Mouse (Mus musculus) CD4-positive, CD25-positive, alpha-beta regulatory T cell, adult 4 months (primary cell): ENCODE data around the gene Slc22a6. TPM values are rescaled to one million over a fixed set of nuclear protein-coding genes. Genes with fewer than 3 reads are reported as not detected.

Experiments used
- ATAC-seq: one replicate; pipeline ENCODE4 v1.8.0; 2017
- polyA plus RNA-seq, 2 experiments: library from polyadenylated mRNA; unstranded; fragments of 100-300 nt; shearing (Covaris generic); gene quantifications; one replicate each; pipeline ENCODE4 v1.2.1; 2017

The Slc22a6 gene
- polyA plus RNA-seq, 2 experiments from 2014 or later, result not detected

DNA sequence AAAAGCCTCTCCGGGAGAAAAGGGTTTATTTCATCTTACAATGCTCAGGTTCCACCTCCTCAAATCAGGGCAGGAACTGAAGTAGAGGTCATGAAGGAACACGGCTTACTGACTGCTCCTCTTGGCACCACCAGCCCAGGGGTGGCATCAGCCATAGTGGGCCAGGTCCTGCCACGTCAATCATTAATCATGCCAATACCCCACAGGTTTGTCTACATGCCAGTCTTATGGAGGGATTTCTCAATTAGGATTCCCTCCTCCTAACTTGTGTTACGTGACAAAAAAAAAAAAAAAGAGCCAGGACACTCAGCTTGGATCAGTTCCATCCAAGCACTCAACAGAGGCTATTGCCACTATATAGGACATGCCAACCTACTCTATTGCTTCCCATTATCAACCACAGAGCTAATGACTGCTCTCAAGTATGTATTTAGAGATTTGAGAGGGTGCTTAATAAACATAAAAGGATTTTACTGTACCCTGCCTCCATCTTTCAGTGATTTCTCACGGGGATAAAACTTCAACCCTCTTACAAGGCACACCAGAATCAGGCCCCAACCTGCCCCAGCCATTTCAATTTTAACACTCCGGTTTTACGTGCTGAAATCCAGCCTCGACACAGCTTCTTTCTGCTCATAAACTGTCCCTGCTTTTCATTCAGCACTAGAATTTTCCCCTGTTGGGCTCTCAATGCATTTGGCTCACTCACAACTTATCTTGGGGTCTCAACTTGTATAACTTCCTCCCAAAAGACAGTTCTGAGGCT, 6.3 kb upstream of the Slc22a6 start:
- ATAC-seq, result no peak

- no peak for ATAC-seq
Observed at GRCm38 (mm10) chr19:8613111-8613510, 4.7 kb upstream of the Slc22a6 start.

GRCm38 (mm10) chr19:8614343-8614742, 3.5 kb upstream of the Slc22a6 start:
- no peak for ATAC-seq

- no peak for ATAC-seq
Observed at GRCm38 (mm10) chr19:8616314-8616713, 1.5 kb upstream of the Slc22a6 start.

- ATAC-seq, result no peak
Observed at GRCm38 (mm10) chr19:8621098-8621497, 3.3 kb downstream of the Slc22a6 start.

DNA sequence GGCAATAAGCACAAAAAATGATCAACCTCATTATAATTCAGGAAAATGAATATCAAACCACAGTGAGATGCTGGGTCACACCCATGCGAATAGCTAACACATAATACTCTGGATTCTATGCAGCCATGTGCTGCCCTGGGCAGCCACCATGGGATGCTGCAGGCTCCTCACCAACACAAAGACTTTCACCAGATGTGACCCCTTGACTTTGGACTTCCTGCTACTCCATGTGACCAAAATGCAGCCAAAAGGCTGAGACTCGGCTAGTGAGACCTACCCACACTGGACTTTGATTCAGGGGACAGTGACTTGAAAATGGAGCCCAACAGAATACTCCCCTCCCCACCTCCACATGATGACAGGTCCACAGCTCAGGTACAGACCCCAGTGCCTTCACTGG, 12.4 kb downstream of the Slc22a6 start:
- no peak for ATAC-seq

GRCm38 (mm10) chr19:8630826-8631225, 13.0 kb downstream of the Slc22a6 start:
- ATAC-seq, result no peak

DNA sequence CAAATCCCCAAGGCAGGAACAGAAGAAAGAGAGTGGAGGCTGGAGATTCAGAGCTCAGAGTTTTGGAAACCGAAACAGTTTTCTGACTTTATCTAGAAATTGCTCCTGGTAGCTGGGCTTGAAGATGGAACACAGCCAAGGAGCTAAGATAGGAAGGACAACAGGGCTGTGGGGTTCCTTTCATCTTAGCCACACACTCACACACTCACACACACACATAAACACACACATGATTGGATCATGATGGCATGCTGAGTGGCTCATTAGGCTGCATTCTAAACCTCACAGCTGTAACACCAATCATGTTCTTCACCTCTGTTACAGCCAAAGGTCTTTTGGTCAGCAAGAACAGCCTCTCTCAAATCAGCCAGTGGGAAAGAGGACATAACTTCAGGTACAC, 14.2 kb downstream of the Slc22a6 start:
- ATAC-seq, result no peak

DNA sequence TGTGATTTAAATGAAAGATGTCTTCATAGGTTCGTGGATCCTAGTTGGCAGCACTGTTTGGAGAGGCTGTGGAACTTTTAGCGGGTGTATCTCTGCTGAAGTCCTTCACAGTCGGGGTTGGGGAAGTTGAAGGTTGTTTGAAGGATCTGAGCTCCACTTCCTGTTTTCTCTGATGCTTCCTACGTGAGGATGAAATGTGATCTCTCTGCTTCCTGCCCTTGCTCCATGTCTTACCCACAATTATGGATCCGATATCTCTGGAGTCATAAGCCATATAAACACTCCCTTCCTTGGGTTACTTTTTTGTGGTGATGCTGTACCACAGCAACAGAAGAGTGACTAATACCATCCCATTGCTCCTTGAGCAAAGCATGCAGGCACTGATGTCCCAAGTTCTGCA, 24.2 kb downstream of the Slc22a6 start:
- no peak for ATAC-seq

DNA sequence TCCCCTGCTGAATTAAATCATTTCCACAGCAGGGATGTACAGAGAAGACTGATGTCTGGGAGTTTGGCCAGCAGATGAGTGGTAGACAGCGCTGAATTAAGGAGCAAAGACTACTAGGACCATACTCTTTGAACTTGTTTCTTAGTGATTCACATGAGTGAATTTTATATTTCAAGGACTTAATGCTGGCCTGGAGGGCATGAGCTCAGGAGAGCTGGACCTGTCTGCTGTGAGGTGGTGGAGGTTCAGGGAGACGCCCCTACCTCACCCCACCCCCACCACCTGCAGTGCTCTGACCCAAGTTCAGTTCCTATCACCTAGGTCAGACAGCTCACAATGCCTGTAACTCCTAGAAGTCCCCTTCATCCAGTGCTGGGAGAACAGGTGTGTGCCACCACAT, 28.6 kb downstream of the Slc22a6 start:
- no peak for ATAC-seq

- ATAC-seq, result no peak
Observed at GRCm38 (mm10) chr19:8655833-8656232, 38.0 kb downstream of the Slc22a6 start.

DNA sequence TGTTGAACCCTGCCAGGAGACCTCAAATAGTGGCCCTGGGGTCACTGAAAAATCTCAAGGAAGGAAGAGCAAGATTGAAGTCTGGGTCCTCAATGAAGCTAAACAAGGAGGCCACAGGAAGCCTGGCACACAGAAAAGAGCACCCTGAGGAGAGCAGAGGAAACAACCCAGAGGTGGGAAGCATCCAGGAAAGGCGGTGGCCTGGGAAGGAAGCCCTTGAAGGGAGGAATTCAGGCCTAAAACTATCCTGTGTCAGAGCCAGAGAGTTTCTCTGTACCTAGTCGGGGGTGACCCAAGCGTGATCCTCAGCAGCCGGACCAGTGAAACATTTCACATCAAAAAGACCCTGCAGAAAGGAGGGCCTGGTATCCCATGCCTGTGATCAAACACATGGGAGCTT, 38.5 kb downstream of the Slc22a6 start:
- ATAC-seq, result no peak

- ATAC-seq, result no peak
Observed at GRCm38 (mm10) chr19:8661821-8662307, 44.0 kb downstream of the Slc22a6 start.

- no peak for ATAC-seq
Observed at GRCm38 (mm10) chr19:8662337-8662736, 44.5 kb downstream of the Slc22a6 start.

DNA sequence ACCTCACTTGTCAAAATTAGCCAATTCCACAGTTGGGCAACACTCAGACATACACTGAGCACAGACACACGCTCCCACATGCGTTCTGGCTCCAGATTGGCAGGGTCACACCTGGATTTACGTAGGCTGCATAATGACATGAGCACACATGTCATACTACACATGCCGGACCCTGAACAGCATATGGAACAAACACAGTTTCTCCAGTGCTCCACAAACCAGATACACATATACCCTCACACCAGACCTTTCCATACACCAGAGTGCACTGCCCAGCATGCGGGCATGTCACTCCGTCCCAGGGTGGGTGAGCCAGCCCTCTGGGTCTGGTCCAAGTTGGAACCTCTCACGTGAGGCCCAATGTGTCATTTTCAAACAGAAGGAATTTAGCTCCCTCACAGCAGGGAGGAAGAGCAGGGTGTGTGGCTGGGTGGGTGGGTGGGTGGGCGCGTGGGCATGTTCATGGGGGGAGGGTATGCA, 45.6 kb downstream of the Slc22a6 start, which contains the start of gene Chrm1:
Gene Chrm1, plus strand, starts transcription at position 430 of the 480 bp plus-strand sequence.
- ATAC-seq, result no peak

DNA sequence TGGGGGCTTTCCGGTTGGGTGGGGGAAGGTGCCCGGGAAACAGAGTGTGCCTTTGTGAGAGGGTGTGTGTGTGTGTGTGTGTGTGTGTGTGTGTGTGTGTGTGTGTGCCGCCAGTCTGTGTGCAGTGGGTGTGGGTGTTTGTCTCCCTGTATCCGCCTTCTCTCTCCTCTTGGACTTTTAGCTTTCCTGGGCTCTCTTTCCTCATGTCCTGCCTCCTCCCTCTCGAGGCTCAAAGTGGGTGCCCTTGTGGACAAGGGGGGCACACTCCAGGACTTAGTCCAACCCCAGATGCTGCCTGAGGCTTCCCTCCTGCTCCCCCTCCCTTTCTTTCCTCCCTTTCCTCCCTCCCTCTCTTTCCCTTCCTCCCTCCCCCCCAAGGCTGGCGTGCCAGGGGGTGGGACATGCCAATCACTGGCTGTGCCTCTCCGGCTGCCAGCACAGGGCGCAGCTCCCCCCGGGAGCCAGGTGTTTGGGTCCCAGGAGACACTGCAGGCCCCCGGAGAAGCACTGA, 46.1 kb downstream of the Slc22a6 start:
- no peak for ATAC-seq

- ATAC-seq, result no peak
Observed at GRCm38 (mm10) chr19:8664859-8665258, 47.0 kb downstream of the Slc22a6 start.

- ATAC-seq, result no peak
Observed at GRCm38 (mm10) chr19:8665746-8666145, 47.9 kb downstream of the Slc22a6 start.

DNA sequence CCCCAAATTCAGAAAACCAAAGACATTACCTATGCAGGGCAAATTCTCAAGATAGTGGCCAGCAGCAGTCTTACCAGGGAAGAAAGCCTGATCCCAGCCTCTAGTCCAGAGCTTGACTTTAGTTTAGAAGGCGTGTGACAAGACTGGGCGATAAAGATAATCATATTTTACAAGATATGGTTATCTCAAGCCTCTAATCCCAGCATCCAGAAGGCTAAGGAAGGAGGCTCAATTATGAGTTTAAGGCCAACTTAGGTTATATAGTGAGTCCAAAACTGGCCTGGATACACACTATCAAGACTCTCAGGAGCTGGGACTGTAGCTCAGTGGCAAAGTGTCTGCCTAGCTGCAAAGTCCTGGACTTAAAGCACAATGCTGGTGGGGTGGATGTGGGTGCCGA, 55.0 kb downstream of the Slc22a6 start:
- ATAC-seq, result no peak

DNA sequence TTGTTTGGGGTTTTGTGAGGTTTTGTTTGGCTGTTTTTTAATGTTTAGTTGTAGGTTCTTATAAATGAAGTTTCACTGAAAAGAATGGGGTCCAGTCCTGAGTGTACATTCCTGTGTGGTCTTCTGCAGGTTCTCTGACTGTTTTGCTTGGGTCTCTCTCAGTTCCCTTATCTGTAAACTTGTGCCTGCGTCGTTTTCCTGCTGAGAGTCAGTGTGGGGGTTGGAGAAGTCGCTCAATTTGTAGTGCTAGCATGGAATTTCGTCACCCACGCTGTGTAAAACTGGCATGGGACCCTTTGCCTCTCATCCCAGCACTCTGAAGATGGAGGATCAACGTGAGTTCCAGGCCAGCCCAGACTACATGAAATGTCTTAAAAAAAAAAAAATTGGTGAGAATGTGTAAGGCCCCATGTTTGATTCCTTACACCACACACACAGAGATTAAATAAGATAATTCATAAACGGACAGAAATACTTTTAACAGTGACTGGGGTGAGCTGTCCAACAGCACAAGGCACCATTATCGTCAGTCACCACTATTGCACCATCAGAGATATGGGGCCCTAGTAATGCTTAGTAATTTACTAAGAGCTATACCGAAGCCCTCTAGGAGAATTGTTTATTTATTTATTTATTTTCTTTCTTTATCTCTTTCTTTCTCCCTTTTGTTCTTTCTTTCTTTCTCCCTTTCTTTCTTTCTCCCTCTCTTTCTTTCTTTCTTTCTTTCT, 55.7 kb downstream of the Slc22a6 start:
- no peak for ATAC-seq
